Mouse (Mus musculus): ENCODE results near the gene Upk2. TPM values are rescaled to one million over a fixed set of nuclear protein-coding genes. Genes with fewer than 3 reads are reported as not detected.
A peak's percentile ranks its signal among the peaks of the same experiment; 100 is the strongest.

Upk2 gene
- polyA plus RNA-seq, 2 experiments = 0.40 to 0.91 TPM

DNA sequence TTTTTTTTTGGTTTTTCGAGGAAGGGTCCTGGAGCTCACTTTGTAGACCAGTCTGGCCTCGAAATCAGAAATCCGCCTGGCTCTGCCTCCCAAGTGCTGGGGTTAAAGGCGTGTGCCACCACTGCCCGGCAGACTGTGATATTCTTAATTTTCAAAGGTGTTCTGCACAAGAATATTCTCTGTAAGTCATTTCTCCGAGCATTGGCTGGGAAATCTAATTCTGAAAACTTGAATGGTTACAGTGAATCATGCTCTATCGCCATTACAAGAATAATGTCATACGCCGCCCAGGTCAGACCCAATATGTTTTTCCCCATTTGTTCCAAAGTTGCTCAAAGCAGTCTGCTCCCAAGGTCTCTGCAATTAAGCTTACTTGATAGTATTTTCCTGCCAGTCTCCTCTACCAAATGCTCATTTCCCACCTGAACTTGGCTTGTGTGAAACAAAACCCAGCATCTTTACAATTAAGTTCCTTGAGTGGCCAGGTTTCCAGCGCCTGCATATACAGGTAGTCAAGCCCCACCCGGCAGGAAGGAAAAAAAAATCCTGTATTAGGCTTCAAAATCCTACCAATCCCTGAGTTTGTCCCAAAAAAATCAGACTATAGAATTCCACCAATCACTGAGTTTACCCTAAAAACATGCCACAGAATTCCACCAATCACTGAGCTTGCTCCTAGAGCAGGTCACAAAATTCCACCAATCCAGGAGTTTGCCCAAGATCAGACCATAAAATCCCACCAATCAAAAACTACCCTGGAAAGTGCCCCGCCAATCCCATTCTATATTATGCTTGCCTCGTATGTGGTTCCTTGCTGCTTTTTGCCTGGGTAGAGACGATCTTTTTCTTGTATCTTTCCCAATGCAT lies 36.0 kb downstream of the Upk2 start, which contains the start of gene Ccdc84:
Gene Ccdc84, minus strand, starts transcription at position 51 of the 867 bp plus-strand sequence.
- Histone ChIP-seq H3K4me3 (replicated peaks; ENCODE audit: low read length) (peak within 1 kb of the TSS; percentile 83), H3K36me3 (ENCODE audit: control insufficient read depth, insufficient read depth, low read length) (peaks cover 12% of the 10 kb centered on the region), H3K4me2 (replicated peaks; ENCODE audit: low read depth, low read length, severe bottlenecking) (peak within 1 kb of the TSS; percentile 83), H3K27me3 (ENCODE audit: control insufficient read depth, insufficient read depth, low read length) (no peaks in the 10 kb centered on the region), H3K9ac (ENCODE audit: low read depth, low read length, severe bottlenecking) (peak within 1 kb of the TSS; percentile 75), H3K9me3 (ENCODE audit: control insufficient read depth, low read length) (no peaks in the 10 kb centered on the region), H3K4me1 (ENCODE audit: control insufficient read depth, insufficient read depth, low read length) (peaks cover 5% of the 10 kb centered on the region), H3K27ac (replicated peaks; ENCODE audit: low read depth, low read length) (peak within 1 kb of the TSS; percentile 75)
- no peak for TF ChIP-seq POLR2A (IDR thresholded peaks at IDR 0.05; ENCODE audit: borderline replicate concordance, extremely low read depth, insufficient read depth, insufficient read length)
- ATAC-seq (ENCODE audit: low FRiP score, low read depth) (no peak), DNase-seq (ENCODE audit: low spot score) (no peak)
- WGBS = 77% methylated on average over 14 of the region's 14 CpGs

DNA sequence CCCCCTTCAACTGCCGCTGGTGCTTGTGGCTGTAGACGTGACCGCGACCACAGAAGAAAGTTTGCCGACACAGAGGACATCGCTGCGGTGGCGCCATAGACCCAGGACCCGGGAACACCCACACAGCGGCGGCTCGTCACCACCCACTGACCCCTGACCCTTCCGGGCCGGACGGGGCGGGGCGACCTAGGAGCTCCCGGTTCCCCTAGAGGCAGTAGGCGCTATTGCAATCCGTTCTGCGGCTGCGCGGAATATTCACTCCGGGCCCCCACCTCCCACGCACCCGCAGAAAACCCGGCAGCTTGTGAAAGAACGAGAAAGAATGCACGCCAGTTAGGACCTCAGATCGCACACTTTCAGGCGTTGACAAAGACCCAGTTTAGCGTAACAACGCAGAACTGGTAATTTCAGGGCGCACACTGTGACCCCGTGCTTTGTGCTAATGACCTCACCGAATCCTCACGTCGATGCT lies 36.8 kb downstream of the Upk2 start:
- TF ChIP-seq POLR2A (IDR thresholded peaks at IDR 0.05; ENCODE audit: borderline replicate concordance, extremely low read depth, insufficient read depth, insufficient read length) = no peak; the same call in 1 of the 2 replicates
- Histone ChIP-seq H3K9ac (ENCODE audit: low read depth, low read length, severe bottlenecking) (peak overlapping the region; percentile 75), H3K4me3 (replicated peaks; ENCODE audit: low read length) (peak overlapping the region; percentile 83), H3K27me3 (ENCODE audit: control insufficient read depth, insufficient read depth, low read length) (no peaks in the 10 kb centered on the region), H3K4me2 (replicated peaks; ENCODE audit: low read depth, low read length, severe bottlenecking) (peak overlapping the region; percentile 83), H3K36me3 (ENCODE audit: control insufficient read depth, insufficient read depth, low read length) (peaks cover 19% of the 10 kb centered on the region), H3K9me3 (ENCODE audit: control insufficient read depth, low read length) (no peaks in the 10 kb centered on the region), H3K27ac (replicated peaks; ENCODE audit: low read depth, low read length) (peak overlapping the region; percentile 75), H3K4me1 (ENCODE audit: control insufficient read depth, insufficient read depth, low read length) (peaks cover 5% of the 10 kb centered on the region)
- peak; percentile 94 for DNase-seq (ENCODE audit: low spot score)
- WGBS = under 1% methylated on average over 36 of the region's 38 CpGs
- peak; percentile 93 for ATAC-seq (ENCODE audit: low FRiP score, low read depth)

DNA sequence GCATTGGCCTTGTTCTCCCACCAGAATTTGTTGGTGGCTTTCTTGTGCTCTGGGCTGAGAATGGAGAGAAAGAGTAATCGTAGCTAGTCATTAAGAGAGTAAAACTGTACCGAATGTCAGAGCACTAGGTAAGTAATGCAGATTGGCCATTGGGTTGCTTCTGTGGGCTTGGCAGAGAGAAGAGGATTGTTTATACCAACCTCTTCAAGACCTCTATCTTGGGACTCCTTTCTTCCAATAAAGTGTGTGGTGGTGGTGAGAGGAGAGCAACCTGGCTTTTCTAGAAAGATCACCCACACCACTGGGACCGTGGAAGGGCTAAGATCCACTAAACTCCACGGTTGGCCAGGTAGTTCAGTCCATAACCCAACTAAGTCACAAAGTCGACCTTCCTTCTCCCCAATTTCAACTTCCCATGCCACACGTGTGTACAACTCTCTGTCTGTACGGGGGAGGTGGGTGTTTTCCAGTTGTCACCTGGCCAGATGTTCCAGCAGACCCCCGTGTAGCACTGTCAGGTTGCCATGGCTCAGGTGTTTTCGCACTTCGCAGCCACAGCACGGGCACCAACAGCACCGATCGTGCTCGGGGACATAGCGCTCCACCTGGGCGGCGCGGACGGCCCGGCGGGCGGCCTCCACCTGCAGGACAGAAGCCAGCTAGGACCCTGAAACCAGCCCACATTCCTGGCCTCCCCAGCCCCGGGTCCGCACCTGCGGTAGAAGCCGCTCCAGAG lies 37.5 kb downstream of the Upk2 start:
- DNase-seq (ENCODE audit: low spot score) = no peak
- no peak for TF ChIP-seq POLR2A (IDR thresholded peaks at IDR 0.05; ENCODE audit: borderline replicate concordance, extremely low read depth, insufficient read depth, insufficient read length)
- Histone ChIP-seq H3K36me3 (ENCODE audit: control insufficient read depth, insufficient read depth, low read length) (peaks cover 25% of the 10 kb centered on the region), H3K27me3 (ENCODE audit: control insufficient read depth, insufficient read depth, low read length) (no peaks in the 10 kb centered on the region), H3K9ac (ENCODE audit: low read depth, low read length, severe bottlenecking) (peak overlapping the region; percentile 75), H3K27ac (replicated peaks; ENCODE audit: low read depth, low read length) (peak overlapping the region; percentile 75), H3K4me2 (replicated peaks; ENCODE audit: low read depth, low read length, severe bottlenecking) (peak overlapping the region; percentile 83), H3K9me3 (ENCODE audit: control insufficient read depth, low read length) (no peaks in the 10 kb centered on the region), H3K4me3 (replicated peaks; ENCODE audit: low read length) (peak overlapping the region; percentile 83), H3K4me1 (ENCODE audit: control insufficient read depth, insufficient read depth, low read length) (peaks cover 5% of the 10 kb centered on the region)
- 10% methylated on average over 26 of the region's 26 CpGs for WGBS
- peak; percentile 45; the same call in 1 of the 2 replicates for ATAC-seq (ENCODE audit: low FRiP score, low read depth)

DNA sequence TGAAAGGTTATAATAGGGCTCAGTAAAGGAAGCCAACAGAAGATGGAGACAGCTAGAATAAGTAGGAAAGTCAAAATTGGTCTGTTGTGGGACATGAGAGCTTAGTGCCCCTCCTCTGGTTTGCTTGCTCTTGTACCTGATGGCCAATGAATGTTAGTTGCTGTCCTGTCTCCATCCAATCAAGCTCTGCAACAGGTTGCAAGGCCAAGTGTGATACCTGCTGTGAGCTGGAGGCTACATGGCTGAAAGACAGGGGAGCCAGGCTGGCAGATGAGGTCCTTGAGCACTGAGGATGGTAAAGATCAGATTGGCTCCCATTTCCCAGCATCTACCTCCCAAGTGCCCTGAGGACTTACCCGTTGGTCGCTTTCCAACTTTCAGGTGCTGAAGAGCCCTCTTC lies 42.0 kb downstream of the Upk2 start:
- no peak overlapping the region for H3K4me3 ChIP-seq (replicated peaks; ENCODE audit: low read length)
- DNase-seq (ENCODE audit: low spot score) (no peak), ATAC-seq (ENCODE audit: low FRiP score, low read depth) (no peak)
- no peak for TF ChIP-seq POLR2A (IDR thresholded peaks at IDR 0.05; ENCODE audit: borderline replicate concordance, extremely low read depth, insufficient read depth, insufficient read length)
- H3K9me3 ChIP-seq (ENCODE audit: control insufficient read depth, low read length) = no peaks in the 10 kb centered on the region
- H3K9ac ChIP-seq (ENCODE audit: low read depth, low read length, severe bottlenecking) = no peak overlapping the region
- H3K4me1 ChIP-seq (ENCODE audit: control insufficient read depth, insufficient read depth, low read length) = peaks cover 8% of the 10 kb centered on the region
- no peak overlapping the region for H3K4me2 ChIP-seq (replicated peaks; ENCODE audit: low read depth, low read length, severe bottlenecking)
- WGBS = 62% methylated on average over 2 of the region's 2 CpGs
- H3K27ac ChIP-seq (replicated peaks; ENCODE audit: low read depth, low read length) = no peak overlapping the region
- no peaks in the 10 kb centered on the region for H3K27me3 ChIP-seq (ENCODE audit: control insufficient read depth, insufficient read depth, low read length)
- H3K36me3 ChIP-seq (ENCODE audit: control insufficient read depth, insufficient read depth, low read length) = peaks cover 63% of the 10 kb centered on the region

DNA sequence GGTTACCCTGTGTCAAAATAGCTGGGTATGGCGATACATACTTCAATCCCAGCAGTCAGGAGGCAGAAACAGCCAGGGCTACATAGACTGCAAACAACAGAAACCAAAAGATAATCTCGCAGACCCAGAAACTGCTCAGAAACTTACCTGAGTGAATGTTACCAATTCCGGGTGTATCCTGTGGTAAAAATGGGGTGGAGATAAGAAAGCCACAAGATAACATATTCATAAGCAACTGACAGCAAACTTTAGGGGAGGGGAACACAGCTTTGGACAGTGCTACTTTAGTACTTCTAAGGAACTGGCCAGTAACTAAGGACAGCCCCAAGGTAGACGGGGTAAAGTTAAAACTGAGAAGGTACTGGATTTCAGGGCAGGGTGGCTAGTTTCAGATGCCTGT lies 42.5 kb downstream of the Upk2 start:
- WGBS = 88% methylated on average over 4 of the region's 4 CpGs
- Histone ChIP-seq H3K27ac (replicated peaks; ENCODE audit: low read depth, low read length) (no peak overlapping the region), H3K9ac (ENCODE audit: low read depth, low read length, severe bottlenecking) (no peak overlapping the region), H3K27me3 (ENCODE audit: control insufficient read depth, insufficient read depth, low read length) (no peaks in the 10 kb centered on the region), H3K4me2 (replicated peaks; ENCODE audit: low read depth, low read length, severe bottlenecking) (no peak overlapping the region), H3K4me1 (ENCODE audit: control insufficient read depth, insufficient read depth, low read length) (peaks cover 7% of the 10 kb centered on the region), H3K9me3 (ENCODE audit: control insufficient read depth, low read length) (no peaks in the 10 kb centered on the region), H3K4me3 (replicated peaks; ENCODE audit: low read length) (no peak overlapping the region), H3K36me3 (ENCODE audit: control insufficient read depth, insufficient read depth, low read length) (peaks cover 63% of the 10 kb centered on the region)
- ATAC-seq (ENCODE audit: low FRiP score, low read depth) = no peak
- no peak for TF ChIP-seq POLR2A (IDR thresholded peaks at IDR 0.05; ENCODE audit: borderline replicate concordance, extremely low read depth, insufficient read depth, insufficient read length)
- no peak for DNase-seq (ENCODE audit: low spot score)
